Mouse (Mus musculus): ENCODE measurements around the gene Nckap5l.

The Nckap5l gene

DNA sequence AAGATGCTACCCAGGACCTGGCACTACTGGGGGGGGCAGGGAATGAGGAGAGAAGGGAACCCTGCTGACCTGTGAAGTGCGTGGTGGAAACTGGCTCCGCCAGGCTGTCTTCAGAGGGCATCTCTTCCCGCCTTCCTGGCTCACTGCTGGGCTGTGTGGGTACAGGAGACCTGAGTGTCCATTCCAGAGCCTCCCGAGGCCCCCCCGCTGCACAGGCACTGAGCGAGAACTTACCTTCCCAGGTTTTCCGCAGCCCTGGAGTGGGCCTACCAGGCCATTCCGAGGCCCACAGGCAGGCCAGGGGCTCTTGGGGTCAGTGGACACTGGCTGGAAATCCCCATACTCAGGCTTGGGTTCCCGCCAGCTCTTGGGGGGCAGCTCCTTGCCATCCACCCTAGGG lies 33.7 kb downstream of the Nckap5l start:
- no peak for DNase-seq

DNA sequence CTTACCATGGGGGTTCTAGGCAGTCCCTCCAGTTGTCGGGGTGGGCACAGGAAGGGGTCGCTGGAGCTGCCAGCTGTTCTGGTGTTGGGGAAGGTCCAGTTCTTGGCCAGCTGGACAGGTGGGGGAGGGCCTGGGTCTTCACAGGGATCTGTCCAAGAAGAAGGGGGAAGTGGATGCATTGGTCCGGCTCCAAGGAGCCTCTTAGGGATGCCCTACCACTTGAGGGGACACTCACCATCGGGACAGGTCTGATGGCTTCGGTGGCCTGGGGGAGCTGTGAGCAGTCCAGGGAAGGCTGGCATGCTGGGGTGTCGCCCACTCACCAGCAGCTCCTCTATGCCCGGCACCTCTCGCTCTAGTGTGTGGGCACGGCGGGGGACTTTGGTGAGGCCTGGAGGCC lies 34.4 kb downstream of the Nckap5l start:
- DNase-seq = no peak

DNA sequence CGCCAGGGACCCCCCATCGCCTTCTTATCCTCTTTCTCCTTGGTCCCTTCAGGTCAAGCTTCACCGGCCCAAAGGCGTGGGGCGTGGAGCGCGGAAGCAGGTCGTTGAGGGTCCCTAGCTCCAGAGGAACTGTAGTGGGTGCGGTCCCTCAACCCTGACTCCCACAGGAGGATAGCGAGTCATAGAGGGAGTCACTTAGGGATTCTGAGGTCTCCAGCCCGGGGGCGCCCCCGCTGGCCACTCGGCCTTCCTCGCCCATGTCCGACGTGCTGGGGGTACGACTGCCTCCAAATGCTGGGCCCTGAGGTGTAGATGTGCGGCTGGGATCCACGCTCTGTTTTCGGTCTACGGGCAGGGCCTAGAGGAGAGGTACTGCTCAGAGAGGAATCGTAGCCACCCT lies 35.0 kb downstream of the Nckap5l start:
- no peak for DNase-seq

DNA sequence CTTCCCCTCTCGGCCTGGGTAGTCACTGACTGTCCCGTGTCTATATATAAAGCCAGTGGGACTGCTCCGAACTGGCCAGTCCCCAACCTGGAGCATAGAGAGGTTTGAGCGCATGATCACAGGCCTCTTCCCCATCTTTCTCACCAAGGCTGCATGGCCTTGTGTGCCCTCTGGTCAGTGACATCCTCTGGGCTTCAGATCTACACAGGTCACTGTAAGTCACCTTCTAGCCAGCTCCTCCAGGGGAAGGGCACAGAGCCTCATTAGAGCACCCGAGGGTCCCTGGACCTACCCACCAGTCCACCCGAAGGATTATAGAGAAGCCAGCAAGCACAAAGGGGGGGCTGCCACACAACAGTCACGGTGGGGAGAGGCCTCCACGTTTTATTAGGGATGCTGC lies 35.9 kb downstream of the Nckap5l start:
- no peak for DNase-seq

DNA sequence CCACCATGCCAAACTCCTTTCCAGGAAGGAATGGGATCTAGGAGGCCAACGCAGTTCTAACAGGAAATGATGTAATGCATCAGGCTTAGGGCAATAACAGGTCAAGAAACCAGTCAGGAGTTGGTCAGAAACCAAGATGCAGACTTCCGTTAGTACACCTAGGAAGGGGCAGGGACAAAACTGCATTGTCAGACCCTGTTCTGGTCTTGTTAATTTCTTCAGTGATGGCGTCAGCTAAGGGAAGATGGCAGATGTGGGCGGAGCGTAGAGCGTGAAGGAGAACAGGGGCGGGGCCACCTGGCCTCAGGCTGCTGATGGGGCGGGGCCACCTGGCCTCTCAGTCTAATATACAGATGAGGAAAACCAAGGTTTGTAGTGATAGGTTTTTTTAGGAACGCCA lies 36.4 kb downstream of the Nckap5l start:
- DNase-seq = no peak

DNA sequence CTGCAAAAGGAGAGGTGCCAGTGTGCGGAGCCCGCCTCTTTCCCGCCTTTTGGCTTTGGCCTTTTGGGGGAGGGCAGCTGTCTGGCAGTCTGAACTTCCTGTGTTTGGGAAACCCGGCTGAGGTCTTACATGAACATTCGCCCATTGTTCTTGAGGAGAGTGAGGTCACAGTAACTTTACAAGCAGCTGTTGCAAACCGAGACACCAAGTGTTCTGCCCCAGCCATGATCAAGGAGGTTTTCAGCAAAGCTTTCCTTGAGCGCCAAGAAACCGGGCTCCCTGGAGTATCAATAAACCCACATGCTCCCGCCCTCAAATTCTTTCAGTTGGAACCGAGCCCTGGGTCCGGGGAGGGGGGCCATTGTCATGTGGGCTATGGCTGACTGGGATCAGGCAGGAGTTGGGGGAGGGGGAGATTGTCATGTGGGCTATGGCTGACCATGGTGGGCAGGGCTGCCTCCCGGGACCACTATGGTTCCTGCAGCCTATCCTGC lies 37.0 kb downstream of the Nckap5l start:
- no peak for DNase-seq

DNA sequence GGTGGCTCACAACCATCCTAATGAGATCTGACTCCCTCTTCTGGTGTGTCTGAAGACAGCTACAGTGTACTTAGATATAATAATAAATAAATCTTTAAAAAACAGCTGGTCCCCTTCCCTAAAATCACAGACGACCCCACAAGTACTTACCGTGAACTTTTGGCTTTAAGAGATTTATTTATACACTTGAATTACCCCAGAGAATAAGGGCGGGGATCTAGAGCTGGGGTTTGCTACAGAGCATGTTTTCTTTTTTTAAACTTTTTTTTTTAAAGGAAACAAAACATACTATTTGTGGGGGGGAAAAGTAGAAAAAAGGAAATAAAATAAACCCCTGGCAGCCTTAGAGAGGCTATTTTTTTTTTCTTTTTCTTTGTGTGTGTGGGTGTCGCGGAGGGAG lies 37.4 kb downstream of the Nckap5l start:
- DNase-seq = no peak

DNA sequence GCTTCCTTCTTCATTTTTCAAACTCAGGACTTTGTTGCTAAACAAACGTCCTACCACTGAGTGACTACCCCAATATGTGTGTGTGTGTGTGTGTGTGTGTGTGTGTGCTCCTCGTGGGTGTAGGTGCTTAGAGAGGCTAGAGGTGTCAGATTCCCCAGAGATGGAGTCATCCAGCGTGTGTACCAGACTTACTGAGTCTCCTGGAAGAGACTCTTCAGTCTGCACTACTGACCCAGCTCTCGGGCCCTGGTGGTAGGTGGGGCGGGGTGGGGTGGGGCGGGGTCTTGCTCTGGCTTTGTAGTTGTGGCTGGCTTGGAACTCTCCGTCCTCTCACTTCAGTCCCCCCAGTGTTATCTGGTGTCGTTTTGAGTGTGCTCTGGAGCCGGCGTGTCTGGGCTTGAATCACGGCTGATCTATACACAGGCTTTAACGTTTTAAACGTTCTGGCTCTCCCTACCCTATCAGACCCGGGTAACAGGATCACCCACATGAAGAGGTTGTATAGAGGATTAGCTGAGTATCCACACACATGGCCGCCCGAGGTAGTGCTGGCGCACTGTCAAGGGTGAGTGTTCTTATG lies 39.8 kb downstream of the Nckap5l start:
- DNase-seq = no peak

DNA sequence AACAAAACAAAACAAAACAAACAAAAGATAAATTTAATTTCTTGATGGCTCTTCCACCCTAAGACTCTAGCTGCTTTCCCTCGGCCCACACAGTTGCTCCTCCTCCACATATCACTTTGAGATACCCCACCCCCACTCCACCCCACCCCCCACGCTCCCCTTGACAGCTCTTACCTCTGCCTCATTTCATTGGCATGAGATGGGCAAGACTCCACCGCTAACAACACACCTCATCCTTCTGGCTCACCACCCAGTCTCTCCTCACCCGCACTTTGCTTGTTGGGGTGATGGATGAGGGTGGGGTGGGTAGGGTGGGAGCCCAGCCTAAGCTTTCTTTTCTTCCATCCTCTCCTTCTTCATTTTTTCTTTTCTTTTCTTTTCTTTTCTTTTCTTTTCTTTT lies 40.6 kb downstream of the Nckap5l start:
- DNase-seq = no peak

DNA sequence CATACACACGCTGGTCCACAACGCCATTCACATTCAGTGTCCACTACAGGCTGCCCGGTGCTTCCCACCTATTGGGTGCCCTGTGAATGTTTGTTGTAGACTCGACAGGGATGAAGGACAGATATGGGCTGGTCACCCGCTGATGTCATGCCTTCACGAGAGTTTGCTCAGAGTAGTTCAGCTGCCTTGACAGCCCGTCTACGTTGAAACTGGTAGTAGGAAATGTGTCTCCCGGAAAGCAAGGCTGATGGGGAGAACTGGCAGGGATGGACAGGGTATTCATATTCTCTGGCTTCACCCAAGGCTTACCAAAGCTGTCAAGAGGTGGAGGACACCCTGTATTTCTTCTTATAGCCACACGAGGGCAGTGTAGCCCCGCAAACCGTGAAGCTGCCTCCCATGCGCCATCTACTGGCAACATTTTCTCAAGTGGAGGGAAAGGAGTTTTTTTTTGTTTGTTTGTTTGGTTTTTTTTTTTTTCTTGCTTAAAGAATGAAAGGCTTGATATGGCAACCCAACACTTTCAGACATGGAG lies 41.1 kb downstream of the Nckap5l start:
- DNase-seq = peak; percentile 92

DNA sequence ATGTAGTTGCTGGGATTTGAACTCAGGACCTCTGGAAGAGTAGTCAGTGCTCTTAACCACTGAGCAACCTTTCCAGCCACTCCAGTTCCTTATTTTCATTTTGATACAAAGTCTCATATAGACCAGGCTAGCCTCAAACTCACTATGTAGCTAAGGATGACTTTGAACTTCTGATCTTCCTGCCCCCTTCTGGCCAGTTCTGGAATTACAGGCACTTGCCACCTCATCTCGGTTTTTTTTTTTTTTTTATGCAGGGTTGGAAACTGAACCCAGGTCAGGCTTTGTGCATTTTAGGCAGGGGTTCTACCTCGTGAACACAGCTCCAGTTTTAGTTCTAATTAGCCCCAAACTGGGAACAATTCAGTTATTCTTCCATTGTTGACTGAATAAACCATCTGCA lies 41.8 kb downstream of the Nckap5l start:
- DNase-seq = peak; percentile 71

DNA sequence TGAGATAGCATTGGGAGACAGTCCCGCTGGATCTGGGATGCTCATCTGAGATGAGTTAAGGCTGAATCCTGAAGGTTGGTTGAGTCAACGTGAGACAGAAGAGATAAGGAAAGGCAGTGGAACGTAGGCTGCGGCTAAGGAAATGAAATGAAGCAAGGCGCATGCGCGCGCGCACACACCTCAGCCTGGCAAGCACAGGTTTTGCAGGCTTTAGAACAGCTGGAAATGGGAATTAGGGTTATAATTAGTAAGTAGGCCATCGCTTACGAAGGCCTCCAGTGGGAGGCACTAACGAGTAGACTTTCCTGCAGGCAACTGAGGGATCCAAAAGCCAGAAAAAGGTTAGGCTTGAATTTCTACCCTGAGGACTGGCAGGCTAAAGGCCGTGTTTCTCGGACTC lies 45.8 kb downstream of the Nckap5l start:
- peak; percentile 21 for DNase-seq

DNA sequence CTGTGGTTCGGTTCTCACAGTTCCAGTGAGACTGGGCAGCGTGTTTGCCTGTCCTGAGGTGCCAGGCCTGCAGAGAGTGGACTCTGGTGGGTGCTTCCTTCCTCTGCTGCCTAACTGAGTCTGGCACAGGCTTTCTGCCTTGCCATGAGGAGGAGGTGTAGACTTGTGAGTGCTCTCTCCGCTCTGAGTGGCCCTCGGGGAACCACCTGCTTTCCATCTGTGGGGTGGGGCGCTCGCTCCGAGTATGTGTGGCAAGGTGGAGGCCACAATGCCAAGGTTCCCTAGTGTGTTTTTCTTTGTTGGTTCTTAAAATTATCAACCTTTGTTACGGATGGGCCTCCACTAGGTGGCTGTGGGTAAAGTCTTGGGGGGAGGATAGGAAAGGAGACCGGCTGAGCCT lies 48.7 kb downstream of the Nckap5l start:
- DNase-seq = no peak

DNA sequence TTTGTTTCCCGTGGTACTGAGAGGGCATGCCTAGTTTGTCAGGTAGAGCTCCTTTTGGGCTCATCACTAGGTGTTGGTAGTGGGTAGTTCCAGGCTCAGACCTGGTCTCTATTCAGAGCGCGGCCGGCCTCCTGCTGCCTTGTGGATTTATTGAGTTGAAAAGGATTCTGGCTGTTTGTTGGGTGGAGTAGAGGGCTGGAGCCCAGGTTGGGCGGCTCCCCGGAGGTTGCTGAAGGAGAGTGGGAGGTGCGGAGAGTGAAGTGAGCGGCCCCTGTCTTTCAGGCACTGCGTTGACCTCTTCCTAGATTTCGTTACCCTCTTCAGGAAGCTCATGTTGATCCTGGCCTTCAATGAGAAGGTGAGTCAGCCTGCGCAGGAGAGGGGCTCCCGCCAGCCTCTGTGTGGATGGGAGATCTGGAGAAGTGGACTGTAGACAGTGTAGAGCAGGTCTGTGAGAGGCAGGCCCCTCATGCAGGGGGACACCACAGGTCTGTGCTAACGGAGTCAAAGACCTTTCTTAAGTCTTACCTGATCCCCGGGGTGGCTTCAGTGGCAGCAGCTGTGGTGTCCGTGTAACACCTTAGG lies 50.5 kb downstream of the Nckap5l start:
- no peak for DNase-seq

DNA sequence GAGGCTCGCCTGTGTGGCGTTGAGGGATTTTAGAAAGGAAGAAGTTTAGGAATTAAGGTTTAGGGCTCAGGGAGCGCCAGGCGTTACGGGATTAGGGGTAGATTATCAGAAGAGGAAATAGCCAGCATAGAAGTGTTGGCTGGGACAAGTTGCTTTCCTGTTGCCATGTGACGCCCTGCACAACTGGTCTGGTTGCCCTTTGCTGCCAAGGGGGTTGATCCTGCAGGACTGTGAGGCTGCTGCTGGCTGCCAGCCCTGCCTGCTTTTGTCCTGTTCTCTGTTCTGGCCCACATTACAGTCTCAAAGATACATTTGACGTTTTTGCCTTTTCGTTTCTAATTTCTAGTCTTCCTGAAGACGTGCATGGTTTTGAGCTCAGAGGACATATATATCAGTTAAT lies 52.4 kb downstream of the Nckap5l start:
- DNase-seq = no peak

DNA sequence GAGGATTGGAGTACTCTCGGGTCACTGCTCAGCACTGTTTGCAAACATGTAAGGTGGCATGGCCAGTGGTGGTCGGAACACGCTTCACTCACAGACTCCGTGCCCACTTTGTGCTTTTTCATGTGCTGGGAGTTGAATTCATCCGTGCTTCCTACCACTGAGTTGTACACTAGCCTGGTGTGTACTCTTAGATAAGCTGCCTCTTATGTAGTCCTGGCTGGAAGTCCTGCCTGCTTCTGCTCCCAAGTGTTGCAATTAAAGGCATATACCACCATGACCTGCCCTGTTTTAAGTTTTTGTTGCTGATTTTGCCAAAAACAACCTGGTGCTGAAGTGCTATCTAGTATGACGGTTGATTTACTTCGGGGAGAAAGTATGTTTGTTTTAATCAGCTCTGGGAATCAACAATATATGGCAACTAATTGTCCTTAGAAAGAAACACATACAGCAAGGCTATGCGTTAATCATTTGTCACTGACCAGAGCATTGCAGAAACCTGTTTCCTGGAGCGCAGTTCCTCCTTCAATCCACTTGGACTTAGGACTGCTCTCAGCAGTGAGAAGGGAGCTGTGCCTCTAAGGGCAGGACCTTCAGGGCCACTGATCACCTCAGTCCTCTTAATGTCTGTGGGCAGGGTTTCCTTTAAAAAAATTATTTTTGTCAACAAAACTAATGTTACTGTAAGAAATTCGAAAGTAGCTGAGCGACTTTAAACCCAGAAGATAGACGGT lies 54.2 kb downstream of the Nckap5l start:
- DNase-seq = no peak

DNA sequence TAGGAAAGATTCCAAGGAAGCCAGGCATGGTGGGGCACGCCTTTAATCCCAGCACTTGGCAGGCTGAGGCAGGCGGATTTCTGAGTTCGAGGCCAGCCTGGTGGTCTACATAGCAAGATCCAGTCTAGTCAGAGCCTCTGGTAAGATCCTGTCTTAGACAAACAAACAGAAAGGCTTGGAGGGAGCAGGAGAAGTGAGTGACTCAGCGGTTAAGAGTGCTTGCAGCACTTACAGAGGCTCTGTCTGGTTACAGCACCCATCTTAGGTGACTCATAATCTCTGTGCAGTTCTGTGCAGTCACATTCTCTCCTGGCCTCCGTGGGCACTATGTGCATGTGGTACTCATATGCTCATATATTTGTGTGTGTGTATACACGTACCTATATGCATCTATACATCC lies 56.9 kb downstream of the Nckap5l start:
- DNase-seq = no peak

DNA sequence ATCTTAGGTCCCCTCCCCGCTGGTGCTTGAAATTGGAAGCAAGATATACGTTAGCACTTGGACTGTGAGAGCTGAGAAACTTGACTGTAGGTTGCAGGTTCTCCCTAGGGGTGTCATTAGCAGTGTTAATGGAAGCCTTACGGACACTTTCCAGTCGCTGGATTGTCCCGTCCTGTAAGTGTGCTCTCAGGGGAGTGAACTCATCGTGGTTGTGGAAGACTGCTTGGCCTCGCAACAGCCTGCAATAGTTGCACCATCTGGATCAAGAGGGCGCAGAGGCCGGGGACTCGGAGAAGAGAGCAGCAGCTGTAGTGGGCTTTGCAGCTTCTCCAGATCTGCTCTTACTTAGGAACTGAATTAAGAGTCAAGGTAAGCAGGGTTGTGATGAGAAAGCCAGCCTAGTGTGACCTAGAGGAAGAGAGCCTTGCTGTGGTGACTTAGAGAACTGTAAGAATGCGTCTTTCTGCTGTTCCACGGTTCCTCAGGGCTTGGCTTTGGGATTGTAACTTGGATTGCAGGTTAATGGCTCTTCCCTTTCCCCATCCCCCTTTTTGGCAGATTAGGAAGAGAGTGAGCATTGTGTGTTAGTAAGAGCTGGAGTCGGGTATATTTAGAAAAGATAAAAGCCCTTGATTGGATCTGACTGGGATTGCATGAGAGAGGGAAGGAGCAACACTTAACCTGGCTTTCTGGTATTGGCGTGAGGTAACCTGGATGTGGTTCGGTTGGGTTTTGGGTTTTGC lies 57.9 kb downstream of the Nckap5l start:
- no peak for DNase-seq

DNA sequence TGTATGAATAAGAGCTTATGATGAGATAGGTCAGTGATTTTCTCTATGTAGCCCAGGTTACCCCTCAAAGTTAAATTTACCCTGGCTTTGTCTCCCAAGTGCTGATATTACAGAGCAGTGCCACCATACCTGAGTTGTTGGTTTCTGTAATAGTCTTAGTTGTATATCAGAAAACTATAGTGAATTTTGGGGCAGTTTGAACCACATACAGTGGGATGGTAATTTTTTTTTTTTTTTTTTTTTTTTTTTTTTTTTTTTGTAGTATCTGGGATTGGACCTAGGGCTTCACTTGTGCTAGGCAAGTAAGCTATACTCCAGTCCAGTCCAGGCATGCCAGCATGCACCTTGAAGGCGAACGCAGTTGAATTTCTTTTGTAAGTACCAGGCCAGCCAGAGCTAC lies 59.9 kb downstream of the Nckap5l start:
- DNase-seq = no peak

DNA sequence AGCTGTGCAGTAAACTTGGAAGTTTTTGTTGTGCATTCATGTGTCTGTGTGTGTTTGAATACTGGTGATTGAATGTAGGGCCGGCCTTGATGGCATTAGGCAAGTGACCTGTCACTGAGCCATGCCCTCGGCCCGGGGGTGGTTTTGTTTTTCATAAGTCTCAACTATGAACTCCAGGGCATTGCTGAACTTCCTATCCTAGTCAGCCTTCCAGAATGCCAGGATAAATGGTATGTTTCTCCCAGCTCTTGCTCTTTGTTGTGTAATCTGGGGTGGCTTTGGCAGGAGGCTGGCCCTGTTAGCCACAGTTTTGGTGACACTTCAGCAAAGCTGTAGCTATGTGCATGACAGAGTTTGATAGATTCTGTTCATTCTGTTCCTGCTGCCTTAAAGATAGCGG lies 60.7 kb downstream of the Nckap5l start:
- no peak for DNase-seq

DNA sequence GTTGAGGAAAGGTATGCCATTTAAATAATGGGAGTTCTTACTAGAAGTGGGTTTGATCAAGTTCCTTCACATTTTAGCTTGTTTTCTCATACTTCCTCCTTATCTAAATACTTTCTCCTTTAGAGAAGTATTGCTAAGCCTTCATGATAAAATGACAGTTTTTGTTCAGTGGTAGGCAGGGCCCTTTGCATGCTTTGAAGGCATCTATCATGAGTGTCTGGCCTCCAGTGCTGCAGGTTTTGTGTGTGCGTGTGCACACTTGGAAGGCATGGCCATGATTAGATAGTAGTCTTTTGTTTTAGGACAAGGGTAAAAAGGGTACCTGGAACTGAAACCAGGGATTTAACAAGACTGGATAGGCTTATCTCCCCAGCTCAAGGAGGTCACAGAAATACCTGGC lies 61.1 kb downstream of the Nckap5l start:
- no peak for DNase-seq

DNA sequence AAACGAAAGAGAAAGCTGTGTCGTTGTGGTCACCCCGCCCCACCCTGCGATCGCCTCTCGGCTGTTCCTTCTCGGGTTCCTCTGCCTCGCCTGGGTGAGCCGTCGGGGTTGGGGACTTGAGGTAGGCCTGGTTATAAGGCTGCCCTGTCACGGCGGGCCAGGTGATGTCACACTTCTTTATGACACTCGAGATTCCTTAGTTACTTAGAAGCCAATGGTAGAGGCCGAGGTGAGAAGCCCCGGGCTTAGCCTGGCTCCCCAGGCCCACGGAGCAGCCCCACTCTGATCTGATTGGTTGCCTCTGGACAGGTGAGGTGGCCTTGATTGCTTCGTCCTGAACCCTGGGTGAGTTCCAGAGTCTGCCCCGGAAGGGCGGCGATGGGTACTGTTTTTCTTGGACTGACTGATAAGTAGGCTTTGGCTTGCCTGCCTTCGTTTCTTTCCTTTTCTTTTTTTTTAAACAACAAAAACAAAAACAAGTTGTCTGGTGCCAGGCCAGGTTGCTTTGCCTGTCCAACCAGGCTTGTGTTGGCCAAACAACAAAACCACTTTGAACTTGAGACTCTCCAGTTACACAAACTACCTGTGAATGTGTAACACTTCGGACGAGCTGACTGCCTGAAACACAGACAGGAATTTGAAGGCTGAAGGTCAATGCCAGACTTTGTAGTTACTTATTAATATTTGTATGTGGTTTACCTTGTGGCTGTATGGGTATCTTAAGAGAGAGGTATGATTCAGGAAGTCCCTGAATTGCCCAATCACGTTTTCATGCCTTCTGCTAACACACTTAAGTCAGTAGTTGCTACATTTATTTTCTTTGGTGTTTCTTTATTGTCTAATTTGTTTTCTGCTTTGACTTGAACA lies 63.9 kb downstream of the Nckap5l start:
- peak; percentile 65 for DNase-seq
